Mouse (Mus musculus) bone marrow, adult 2 months (tissue): ENCODE results near the gene Gmds. TPM values are rescaled to one million over a fixed set of nuclear protein-coding genes. Genes with fewer than 3 reads are reported as not detected.

ENCODE experiments used
- H3K27ac ChIP-seq: fragments of 200-500 bp; 2 replicates; pipeline ENCODE4 v1.5.1; 2012; ENCODE audit warnings: low read depth, mild to moderate bottlenecking, control low read depth, inconsistent platforms, low read length; ENCODE audit not compliant: control insufficient read depth, poor library complexity, insufficient read depth
- H3K4me1 ChIP-seq: fragments of 200-500 bp; 2 replicates; pipeline ENCODE4 v1.6.1; 2011; ENCODE audit warnings: low read length; ENCODE audit not compliant: control insufficient read depth, insufficient read depth
- H3K4me3 ChIP-seq: fragments of 200-500 bp; replicated peaks from 2 replicates; pipeline ENCODE3; 2011; ENCODE audit warnings: mild to moderate bottlenecking, low read depth, low read length, control low read depth; ENCODE audit not compliant: control insufficient read depth
- CTCF ChIP-seq: fragments of 200-500 bp; IDR thresholded peaks from 2 replicates; pipeline ENCODE4 v1.5.1; 2011; ENCODE audit warnings: low read length, control low read depth; ENCODE audit not compliant: control insufficient read depth, insufficient read depth
- POLR2A ChIP-seq: fragments of 200-500 bp; IDR thresholded peaks from 2 replicates; pipeline ENCODE4 v1.6.1; 2011; ENCODE audit warnings: low read depth, mild to moderate bottlenecking, control low read depth, low read length, borderline replicate concordance; ENCODE audit not compliant: control insufficient read depth
- WGBS: fragments of 180-500 bp; shearing (Covaris S2); methylation state at CpG from one replicate; pipeline ENCODE4 v1.1.7; 2018; 5-methylcytosine and 5-hydroxymethylcytosine counted together
- polyA plus RNA-seq: library from polyadenylated mRNA; stranded (reverse); fragments of >200 nt; gene quantifications from 2 replicates; pipeline ENCODE4 v1.2.4, GENCODE M21; 2011; ENCODE audit warnings: low replicate concordance; ENCODE audit not compliant: missing spikeins, insufficient read depth, insufficient read length

The Gmds gene
- polyA plus RNA-seq, 1 experiment = 4.8 TPM

GRCm38 (mm10) chr13:31808116-31808803, 530.3 kb downstream of the Gmds start:
- TF ChIP-seq CTCF (no peak), POLR2A (no peak)
- peaks cover 2% of the 10 kb centered on the region; the same call in 1 of the 2 replicates for H3K4me1 ChIP-seq

GRCm38 (mm10) chr13:31807736-31808115, 530.8 kb downstream of the Gmds start:
- TF ChIP-seq POLR2A (no peak), CTCF (no peak)
- no peak overlapping the region for H3K4me3 ChIP-seq
- H3K27ac ChIP-seq = peak overlapping the region; percentile 55; the same call in 1 of the 2 replicates
- 3% methylated on average over 47 of the region's 47 CpGs for whole genome bisulfite sequencing
- peaks cover 2% of the 10 kb centered on the region; the same call in 1 of the 2 replicates for H3K4me1 ChIP-seq

More at GRCm38 (mm10) chr13:31808116-31808803, 530.3 kb downstream of the Gmds start:
- Histone ChIP-seq H3K4me3 (peak overlapping the region; percentile 43), H3K27ac (peak overlapping the region; percentile 55; the same call in 1 of the 2 replicates)
- WGBS = 1% methylated on average over 68 of the region's 73 CpGs

- Histone ChIP-seq H3K4me3 (peak overlapping the region; percentile 45), H3K4me1 (peaks cover 2% of the 10 kb centered on the region; the same call in 1 of the 2 replicates), H3K27ac (no peak overlapping the region; the same call in 1 of the 2 replicates)
- WGBS = 2% methylated on average over 101 of the region's 101 CpGs
- TF ChIP-seq CTCF (no peak), POLR2A (no peak)
Observed at GRCm38 (mm10) chr13:31806890-31807735, 531.4 kb downstream of the Gmds start.

- peak within 1 kb of the TSS; percentile 45 for H3K4me3 ChIP-seq
- H3K4me1 ChIP-seq = peaks cover 2% of the 10 kb centered on the region; the same call in 1 of the 2 replicates
- under 1% methylated on average over 39 of the region's 40 CpGs for WGBS
- TF ChIP-seq CTCF (no peak), POLR2A (no peak)
- no peak within 1 kb of the TSS; the same call in 1 of the 2 replicates for H3K27ac ChIP-seq
Observed at GRCm38 (mm10) chr13:31806428-31806832, 532.1 kb downstream of the Gmds start, which contains the start of gene Foxc1. TSS of gene Foxc1 (plus strand) at chr13:31806633.

- H3K4me1 ChIP-seq = peaks cover 2% of the 10 kb centered on the region; the same call in 1 of the 2 replicates
- 6% methylated on average over 33 of the region's 34 CpGs for WGBS
- TF ChIP-seq POLR2A (no peak), CTCF (no peak)
Observed at GRCm38 (mm10) chr13:31805831-31806427, 532.6 kb downstream of the Gmds start.

GRCm38 (mm10) chr13:31804571-31804970, 534.0 kb downstream of the Gmds start:
- no peak overlapping the region for H3K4me3 ChIP-seq
- WGBS = 13% methylated on average over 7 of the region's 7 CpGs
- H3K27ac ChIP-seq = no peak overlapping the region
- peaks cover 2% of the 10 kb centered on the region; the same call in 1 of the 2 replicates for H3K4me1 ChIP-seq
- TF ChIP-seq CTCF (no peak), POLR2A (no peak)

More at GRCm38 (mm10) chr13:31805831-31806427, 532.6 kb downstream of the Gmds start:
- Histone ChIP-seq H3K27ac (no peak overlapping the region; the same call in 1 of the 2 replicates), H3K4me3 (no peak overlapping the region)

GRCm38 (mm10) chr13:31803166-31804093, 535.1 kb downstream of the Gmds start:
- Histone ChIP-seq H3K4me3 (no peak overlapping the region), H3K4me1 (peaks cover 2% of the 10 kb centered on the region; the same call in 1 of the 2 replicates), H3K27ac (no peak overlapping the region)
- TF ChIP-seq POLR2A (no peak), CTCF (no peak)
- WGBS = 10% methylated on average over 31 of the region's 31 CpGs
